Mouse (Mus musculus) urinary bladder, adult 18-20 months (tissue): ENCODE results near the gene Fibin.
A peak's percentile ranks its signal among the peaks of the same experiment; 100 is the strongest.

Source experiments
- DNase-seq, 2 experiments: peaks; one replicate each; pipeline ENCODE4 v3.0.0; 2022; ENCODE audit warnings: low spot score in 2 of 2, mixed read lengths in 2 of 2

The Fibin gene

GRCm38 (mm10) chr2:110362432-110363283 is at the start of gene Fibin:
TSS of gene Fibin (minus strand) at chr2:110363183.
- peak; percentile 29 to 60 for DNase-seq

DNA sequence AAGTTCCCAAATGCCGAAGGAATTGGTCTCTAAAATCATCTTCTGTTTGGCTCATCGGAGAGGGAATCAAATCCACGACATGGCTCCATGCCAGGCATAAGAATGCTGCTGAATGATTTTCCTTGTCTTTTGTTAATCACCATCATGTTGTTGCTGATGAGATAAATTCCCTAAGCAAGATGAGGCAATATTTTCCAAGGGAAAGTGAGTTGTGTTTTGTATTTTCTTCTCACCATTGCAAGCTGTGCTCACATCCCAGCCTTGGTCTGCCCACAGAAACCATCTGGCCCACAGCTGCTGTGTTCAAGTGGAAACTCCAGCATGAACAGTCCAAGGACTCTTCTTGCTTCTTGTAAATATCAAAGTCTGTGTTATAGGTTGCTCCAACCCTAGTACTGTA is 48.4 kb upstream of the Fibin start:
- DNase-seq, result no peak

GRCm38 (mm10) chr2:110408757-110409156 is 45.8 kb upstream of the Fibin start:
- DNase-seq, result no peak

DNA sequence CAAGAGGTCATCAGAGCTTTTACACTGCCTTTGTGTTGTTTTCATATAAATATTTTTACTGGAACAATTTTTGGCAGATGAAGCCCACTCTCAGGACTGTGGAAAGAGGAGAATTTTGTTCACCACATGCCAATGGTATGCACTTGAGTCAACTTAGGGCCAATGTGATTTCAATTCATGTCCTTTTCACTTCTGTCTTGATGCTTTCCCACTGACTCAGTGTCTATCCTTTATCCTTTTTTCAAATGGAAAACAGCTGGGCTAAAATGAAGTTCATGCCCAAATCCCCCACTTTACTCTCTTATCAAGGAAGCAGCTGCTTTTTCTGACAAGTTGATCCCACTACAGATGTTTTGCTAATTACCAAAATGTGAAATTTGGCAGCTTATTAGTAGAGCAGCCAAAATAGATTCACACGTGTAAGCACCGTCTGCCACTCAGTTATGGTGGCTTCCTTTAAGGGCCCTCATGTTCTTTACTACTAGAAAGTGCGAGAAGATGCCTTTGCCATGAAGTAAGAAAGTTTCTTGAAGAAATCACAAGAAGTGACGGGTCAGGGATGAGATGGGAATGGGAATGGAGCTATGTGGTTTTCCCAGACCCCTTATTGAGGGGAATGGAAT is 29.8 kb upstream of the Fibin start:
- DNase-seq, result no peak

DNA sequence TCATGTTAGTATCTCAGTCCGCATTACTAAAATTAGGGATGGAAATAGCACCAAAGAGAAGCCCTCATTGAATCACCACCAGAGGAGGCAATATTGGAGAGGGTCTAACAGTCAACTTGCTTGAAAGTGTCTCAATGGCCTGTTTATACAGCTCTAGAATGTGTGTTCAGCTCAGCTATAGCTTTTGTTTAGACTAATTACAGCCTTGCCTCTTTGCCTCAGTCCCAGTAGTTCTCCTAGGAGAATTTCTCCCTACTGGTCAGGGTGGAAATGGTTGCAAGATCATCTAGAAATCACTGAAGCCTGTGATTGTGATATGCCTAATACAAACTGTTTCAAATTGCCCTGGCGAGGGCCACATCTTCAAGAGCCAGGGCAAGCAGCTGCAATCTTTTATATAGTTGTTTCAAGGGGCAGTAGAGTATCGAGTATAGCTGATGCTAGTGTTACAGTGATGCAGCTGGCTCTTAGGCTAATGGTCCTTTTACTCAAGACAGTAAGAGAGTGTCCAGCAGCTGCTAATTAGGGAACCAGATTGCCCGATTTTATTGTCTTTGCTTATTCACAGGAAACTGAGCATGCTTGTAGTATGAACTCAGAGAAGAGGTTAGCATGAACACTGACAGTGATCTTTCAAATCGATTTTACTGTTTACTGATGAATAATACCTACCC is 27.9 kb upstream of the Fibin start:
- no peak for DNase-seq

DNA sequence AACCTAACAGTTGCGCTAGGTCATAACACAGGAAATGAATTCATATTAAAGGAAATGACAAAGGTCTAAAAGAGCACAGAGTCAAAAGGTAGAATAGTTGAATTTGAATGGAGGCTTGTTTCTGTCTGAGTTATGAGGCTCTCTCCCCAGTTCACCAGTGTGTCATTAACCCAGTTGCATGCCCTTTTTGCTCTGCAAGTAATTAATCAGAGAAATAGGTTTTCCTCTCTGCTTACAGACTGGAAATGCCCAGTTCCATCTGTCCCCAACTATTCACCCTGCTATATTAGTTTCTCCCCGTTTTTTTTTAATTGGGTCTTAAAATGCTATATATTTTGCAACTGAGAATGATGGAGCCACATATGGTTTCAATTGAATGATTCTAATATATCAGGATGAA is 16.8 kb upstream of the Fibin start:
- no peak for DNase-seq

- DNase-seq, result no peak
Measured at GRCm38 (mm10) chr2:110376660-110377059, 13.7 kb upstream of the Fibin start.

DNA sequence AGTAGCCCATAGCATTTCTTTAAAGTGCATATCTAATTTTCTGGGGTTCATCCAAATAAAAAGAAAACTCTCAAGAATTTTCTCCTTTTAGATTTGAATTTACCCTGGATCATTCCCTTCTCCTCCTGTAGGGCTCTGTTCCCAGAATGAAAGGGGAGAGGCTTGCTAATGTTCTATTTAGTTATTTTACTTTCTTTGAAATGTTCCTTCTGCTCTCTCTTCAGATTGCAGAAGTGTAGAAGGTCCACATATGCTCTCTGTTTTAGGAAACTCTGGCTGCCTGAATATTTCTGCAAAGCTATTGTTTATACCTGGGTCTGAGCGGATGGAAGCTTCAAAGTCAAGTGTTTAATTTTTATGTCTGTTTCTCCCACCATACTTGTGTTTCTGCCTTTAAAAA is 12.5 kb upstream of the Fibin start:
- DNase-seq, result no peak

DNA sequence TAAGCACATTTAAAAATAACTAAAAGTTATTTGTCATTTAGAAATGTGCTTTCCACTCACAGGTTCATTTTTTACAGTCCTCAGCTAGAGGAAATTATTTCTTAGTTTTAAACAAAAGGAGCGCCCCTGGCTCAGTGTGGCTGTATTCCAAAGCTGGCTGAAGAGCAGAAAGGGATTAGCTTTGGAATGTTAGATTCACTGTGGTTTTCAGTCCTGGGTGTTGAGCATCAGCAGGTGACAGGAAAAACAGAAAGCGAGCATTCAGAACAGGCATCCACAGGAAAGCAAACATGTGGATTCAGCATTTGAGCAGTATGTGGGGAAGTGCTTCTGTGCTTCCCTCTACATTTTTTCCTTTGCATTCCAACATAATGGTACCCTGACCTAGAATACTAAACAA is 10.2 kb upstream of the Fibin start:
- no peak for DNase-seq

DNA sequence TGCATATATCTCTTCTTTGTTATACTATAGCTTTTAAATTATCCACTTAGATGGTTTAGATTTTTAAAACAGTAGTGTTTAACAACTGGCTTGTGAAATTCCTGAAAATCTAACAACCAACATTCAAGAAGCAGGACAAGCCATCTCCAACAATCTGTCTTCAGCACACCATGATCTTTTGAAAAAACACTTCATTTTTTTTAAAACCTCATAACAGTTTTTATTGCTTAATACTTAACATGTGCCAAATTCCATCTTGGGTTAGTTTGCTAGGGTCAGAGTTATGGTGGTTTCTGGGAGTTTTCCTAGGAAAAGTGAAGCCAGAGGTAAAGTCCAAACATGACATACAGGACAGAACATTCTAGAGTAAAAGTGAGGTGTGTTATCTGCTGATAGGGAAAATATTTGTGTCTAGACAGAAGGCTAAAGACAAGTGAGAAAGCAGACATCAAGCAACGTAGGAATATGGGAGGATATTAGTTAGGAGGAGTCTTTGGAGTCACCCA is 4.5 kb upstream of the Fibin start:
- no peak for DNase-seq

DNA sequence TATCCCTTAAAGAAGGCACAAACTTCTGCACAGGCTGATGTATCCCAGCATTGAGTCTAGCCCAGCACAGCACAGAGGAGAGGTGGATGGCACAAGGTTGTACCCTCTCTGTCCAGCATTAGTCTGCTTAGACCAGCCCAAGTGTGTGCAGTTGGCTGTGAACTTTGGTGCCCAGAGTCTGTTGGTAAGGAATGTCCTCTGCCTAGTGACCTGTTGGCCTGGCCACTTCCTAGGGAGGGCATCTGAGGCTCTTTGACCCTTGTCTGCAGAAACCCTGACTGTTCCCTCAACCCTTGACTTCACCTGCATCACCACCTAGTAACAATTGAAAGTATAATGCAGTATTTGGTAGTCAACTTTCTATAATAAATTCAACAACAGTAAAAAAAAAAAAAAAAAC is 2.4 kb upstream of the Fibin start:
- no peak for DNase-seq

GRCm38 (mm10) chr2:110363855-110364254 is 872 bp upstream of the Fibin start:
- no peak for DNase-seq

- DNase-seq, result no peak
Measured at GRCm38 (mm10) chr2:110353302-110353970, 9.5 kb downstream of the Fibin start.

- DNase-seq, result no peak
Measured at GRCm38 (mm10) chr2:110351843-110352251, 11.1 kb downstream of the Fibin start.

- no peak for DNase-seq
Measured at GRCm38 (mm10) chr2:110351406-110351805, 11.6 kb downstream of the Fibin start.

DNA sequence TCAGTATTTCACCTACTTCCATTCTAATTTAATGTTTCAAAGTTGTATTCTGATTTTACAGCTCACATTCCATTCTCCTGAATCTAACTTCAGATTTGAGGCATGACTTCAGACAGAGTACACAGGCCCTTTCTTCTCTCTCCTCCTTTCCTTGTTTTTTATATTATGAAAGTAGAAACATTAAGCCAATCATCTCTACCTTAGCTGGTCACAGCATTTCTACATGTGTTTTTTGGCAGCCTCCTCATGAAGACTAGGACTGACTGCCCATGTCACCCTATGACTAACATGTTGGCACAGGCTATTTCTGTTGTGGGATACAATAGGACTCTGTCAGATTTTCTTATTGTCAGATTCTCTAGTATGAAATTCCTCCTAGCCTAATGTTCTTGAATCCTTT is 34.0 kb downstream of the Fibin start:
- DNase-seq, result no peak

DNA sequence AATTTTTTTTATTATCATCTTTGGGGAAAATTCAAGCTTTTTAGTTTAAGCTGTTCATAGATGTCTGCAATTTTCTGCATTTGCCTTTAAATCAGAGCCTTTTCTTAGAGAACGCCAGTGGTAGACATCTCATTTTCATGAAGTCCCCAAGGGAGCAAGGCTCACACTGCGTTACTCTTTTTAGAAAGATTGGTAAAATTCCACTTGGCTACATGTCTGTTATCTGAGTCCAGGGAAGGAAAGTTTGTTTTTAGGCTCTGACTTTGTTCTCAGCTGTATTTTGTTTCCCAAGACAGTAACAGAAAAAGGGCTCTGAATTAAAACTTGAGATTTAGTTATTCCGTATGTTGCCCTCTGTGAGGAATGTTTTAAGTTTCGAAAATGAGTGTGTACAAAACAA is 43.0 kb downstream of the Fibin start:
- no peak for DNase-seq

DNA sequence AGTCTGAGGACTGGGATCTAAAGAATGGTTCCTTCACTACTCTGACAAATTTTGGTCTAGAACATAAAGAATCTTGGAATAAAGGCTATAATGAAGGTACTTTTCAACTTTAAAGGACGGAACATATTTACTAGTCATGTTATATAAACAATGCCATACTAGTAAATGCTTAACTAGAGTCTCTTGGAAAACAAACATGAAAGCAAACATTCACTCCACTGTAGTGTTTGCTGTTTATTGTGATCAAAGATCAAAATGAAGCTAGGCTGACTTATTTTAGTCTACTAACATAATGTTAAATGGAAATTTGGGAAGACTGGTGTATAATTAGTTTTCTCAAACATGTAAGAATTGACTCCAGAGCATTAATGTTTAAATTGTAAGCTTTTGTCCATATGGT is 43.7 kb downstream of the Fibin start:
- DNase-seq, result no peak

DNA sequence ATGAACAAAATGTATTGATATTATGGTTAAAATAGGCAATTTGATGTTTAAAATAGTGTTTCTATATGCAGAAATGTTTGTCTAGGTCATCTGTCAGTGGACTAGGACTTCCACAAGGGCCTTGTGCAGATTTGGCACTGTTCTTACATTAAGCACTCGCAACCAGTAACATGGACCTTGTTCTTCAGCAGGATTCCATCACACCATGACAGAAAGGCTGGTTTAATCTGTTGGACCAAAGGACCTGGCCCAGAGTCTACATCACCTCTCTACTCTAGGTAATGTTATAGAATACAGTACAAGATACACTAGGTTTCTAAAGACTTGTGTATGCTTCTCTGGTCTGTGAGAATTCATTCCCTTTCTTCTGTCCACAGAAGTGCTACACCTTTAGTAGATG is 44.3 kb downstream of the Fibin start:
- DNase-seq, result no peak

- DNase-seq, result no peak
Measured at GRCm38 (mm10) chr2:110316116-110316883, 46.7 kb downstream of the Fibin start.

DNA sequence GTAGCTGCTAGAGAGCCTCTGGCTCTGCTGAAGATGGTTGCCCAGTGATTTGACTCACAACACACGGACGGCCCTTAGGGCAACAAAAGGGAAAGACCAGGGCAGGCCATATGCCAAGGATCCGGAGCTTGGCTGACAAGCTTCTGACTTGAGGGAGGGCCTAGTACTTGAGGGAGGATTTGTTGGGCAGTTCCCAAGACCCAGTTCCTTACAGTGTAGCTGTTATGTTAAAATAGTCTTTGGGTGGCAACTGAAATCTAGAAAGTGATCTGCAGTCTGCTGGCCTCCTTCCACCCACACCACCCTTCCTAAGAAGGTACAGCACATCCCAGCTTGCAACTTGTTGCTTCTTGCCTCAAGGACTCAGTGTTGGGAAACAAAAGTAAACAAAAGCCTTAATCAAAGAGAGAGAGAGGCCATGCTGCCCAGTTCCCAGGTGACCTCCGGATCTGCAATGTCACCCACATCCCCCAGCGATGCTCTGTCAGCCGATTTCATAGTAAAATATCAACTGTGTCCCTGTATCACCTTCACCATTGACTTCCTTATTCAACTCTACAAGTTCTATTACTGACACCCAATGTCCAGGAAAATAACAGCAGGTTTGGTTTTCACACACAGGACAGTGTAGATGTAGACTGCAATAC is 48.4 kb downstream of the Fibin start, which contains the start of gene Bbox1:
TSS of gene Bbox1 (minus strand) at position 52 of the 647 bp plus-strand sequence.
- DNase-seq, result peak; percentile 21 to 39
